Mouse (Mus musculus): Measurements from ENCODE around the gene Iapp. TPM values are rescaled to one million over a fixed set of nuclear protein-coding genes. Genes with fewer than 3 reads are reported as not detected.
"Not testable (repeated sequence)": the region's sequence is repeated elsewhere in the genome, so short reads cannot be mapped to it uniquely, and the experiment has no call there.

Iapp gene
- polyA plus RNA-seq, 1 experiment from 2014 or later: 0.38 TPM

DNA sequence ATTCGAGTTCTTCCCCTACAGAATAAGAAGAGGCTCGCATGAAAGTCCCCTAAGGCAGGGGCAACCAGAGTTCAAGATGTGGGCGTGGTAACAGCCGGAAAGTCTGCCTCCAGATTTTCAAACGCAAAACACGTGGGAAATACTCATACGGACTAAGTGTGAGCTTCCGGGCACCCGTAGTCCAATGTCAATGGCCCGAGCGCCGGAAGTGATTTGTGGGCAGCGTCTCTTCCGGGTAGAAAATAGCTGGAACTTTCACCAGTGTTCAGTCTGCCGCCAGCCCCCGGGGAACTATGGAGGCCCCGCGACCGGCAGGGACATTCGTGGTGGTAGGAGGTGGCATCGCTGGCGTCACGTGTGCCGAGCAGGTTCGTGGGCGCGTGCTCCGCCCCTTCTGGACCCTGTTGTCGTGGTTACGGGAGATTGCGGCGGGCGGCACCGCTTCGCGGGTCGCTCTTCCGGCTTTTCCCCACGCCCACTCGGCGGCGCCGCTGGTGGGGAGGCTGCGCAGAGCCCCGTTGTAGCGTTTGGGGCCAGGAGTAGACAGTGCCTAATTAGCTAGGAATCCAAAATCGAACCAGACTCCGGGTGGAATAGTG is 47.3 kb downstream of the Iapp start, which contains the start of gene Pyroxd1:
Pyroxd1 (plus strand) TSS at position 215 of the 599 bp plus-strand sequence.
- Histone ChIP-seq H3K36me3 (peaks cover 24% of the 10 kb centered on the region), H3K4me1 (replicated peaks) (peaks cover 10% of the 10 kb centered on the region), H3K27me3 (ENCODE audit: insufficient read depth, poor library complexity, severe bottlenecking) (no peaks in the 10 kb centered on the region), H3K9me3 (no peaks in the 10 kb centered on the region), H3K27ac (peak within 1 kb of the TSS; percentile 90), H3K4me3 (peak within 1 kb of the TSS; percentile 71)
- DNase-seq (ENCODE audit: low spot score): peak; percentile 91
- under 1% methylated on average over 48 of the region's 48 CpGs for WGBS

- Histone ChIP-seq H3K9me3 (no peaks in the 10 kb centered on the region), H3K27ac (peak overlapping the region; percentile 90; the same call in 1 of the 2 replicates), H3K4me1 (replicated peaks) (peaks cover 10% of the 10 kb centered on the region), H3K27me3 (ENCODE audit: insufficient read depth, poor library complexity, severe bottlenecking) (no peaks in the 10 kb centered on the region), H3K36me3 (peaks cover 33% of the 10 kb centered on the region), H3K4me3 (peak overlapping the region; percentile 71)
- DNase-seq (ENCODE audit: low spot score): no peak
- 69% methylated on average over 12 of the region's 12 CpGs for WGBS
Observed at GRCm38 (mm10) chr6:142346181-142347110, 48.2 kb downstream of the Iapp start.

- Histone ChIP-seq H3K9me3 (no peaks in the 10 kb centered on the region), H3K36me3 (peaks cover 46% of the 10 kb centered on the region), H3K27me3 (ENCODE audit: insufficient read depth, poor library complexity, severe bottlenecking) (no peaks in the 10 kb centered on the region), H3K4me1 (replicated peaks) (peaks cover 10% of the 10 kb centered on the region), H3K27ac (no peak overlapping the region), H3K4me3 (no peak overlapping the region)
- 91% methylated on average over 11 of the region's 11 CpGs for WGBS
- DNase-seq (ENCODE audit: low spot score): no peak
Observed at GRCm38 (mm10) chr6:142347431-142348385, 49.5 kb downstream of the Iapp start.

GRCm38 (mm10) chr6:142352099-142352498 is 53.9 kb downstream of the Iapp start:
- not testable (repeated sequence) for H3K4me3 ChIP-seq; H3K27me3 ChIP-seq (ENCODE audit: insufficient read depth, poor library complexity, severe bottlenecking); H3K9me3 ChIP-seq; DNase-seq (ENCODE audit: low spot score); H3K4me1 ChIP-seq (replicated peaks); H3K27ac ChIP-seq
- peaks cover 80% of the 10 kb centered on the region for H3K36me3 ChIP-seq
- WGBS: 88% methylated on average over 3 of the region's 3 CpGs

Other genes starting within 250 kb of the Iapp start
- 0.22 and 0.24 TPM in 2 replicates for gene Slco1a6, start 89.9 kb upstream of the Iapp start, polyA plus RNA-seq (2016; fragmentation: Nextera tagmentation; extraction: Ambion mirVana)
- 0.51 and 0.88 TPM in 2 replicates for gene Slco1a5, start 24.6 kb downstream of the Iapp start, polyA plus RNA-seq (2016; fragmentation: Nextera tagmentation; extraction: Ambion mirVana)
- 20.1 and 21.7 TPM in 2 replicates for gene Pyroxd1, start 47.2 kb downstream of the Iapp start, polyA plus RNA-seq (2016; fragmentation: Nextera tagmentation; extraction: Ambion mirVana)
- gene Recql, start 88.7 kb downstream of the Iapp start, polyA plus RNA-seq (2016; fragmentation: Nextera tagmentation; extraction: Ambion mirVana): 36.4 and 37.0 TPM in 2 replicates
- gene Golt1b, start 88.8 kb downstream of the Iapp start, polyA plus RNA-seq (2016; fragmentation: Nextera tagmentation; extraction: Ambion mirVana): 100 and 118 TPM in 2 replicates
- gene Spx, start 115.0 kb downstream of the Iapp start, polyA plus RNA-seq (2016; fragmentation: Nextera tagmentation; extraction: Ambion mirVana): 1.9 and 2.8 TPM in 2 replicates
- 0.08 TPM in 1 of 2 replicates, not detected in the other for gene Gys2, start 174.7 kb downstream of the Iapp start, polyA plus RNA-seq (2016; fragmentation: Nextera tagmentation; extraction: Ambion mirVana)
- 366 and 416 TPM in 2 replicates for gene Ldhb, start 209.5 kb downstream of the Iapp start, polyA plus RNA-seq (2016; fragmentation: Nextera tagmentation; extraction: Ambion mirVana)